Mouse (Mus musculus) kidney, adult 11 months (tissue): ENCODE data around the gene Nptx1.

Experiments used
- DNase-seq: peaks from one replicate; pipeline ENCODE4 v3.0.0; 2022

Gene Nptx1

GRCm38 (mm10) chr11:119521920-119522710, 25.4 kb downstream of the Nptx1 start:
- no peak for DNase-seq

DNA sequence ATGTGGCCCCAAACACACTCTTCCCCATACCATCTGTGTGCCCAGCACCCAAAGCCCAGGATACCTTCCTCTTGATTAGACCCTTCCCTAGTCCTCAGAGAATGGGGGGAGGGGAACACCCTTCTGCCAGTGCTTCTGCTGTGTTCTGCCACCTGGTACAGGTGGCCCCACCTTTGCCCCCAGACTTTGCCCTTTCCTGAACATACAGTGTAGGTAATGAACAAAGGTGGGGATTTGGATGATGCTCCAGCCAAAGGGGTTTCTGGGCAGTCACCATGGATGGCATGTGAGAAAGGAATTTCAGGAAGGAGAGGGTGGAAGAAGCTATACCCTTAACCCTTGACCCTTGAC, 26.9 kb downstream of the Nptx1 start:
- no peak for DNase-seq

- no peak for DNase-seq
Measured at GRCm38 (mm10) chr11:119520005-119520712, 27.4 kb downstream of the Nptx1 start.

DNA sequence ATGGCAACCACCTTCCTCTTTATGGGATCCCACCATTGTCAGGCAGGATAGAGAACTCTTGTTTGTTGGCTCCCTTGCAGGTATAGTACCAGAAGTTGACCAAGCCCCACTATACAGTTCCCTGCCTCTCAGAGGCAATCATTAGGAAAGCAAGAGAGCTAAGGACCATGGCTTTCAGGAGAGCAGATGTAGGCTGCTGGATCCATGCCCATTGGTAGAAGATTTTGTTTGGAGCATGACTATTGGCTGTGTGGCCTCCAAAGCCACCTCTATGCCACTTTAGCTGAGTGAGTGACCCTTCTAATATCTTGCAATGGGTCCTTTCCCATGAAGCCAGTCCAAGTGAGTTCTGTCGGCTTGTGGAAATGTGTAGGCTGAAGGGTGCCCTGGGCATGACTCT, 28.2 kb downstream of the Nptx1 start:
- no peak for DNase-seq

- DNase-seq = no peak
Measured at GRCm38 (mm10) chr11:119516677-119517361, 30.7 kb downstream of the Nptx1 start.

GRCm38 (mm10) chr11:119515823-119516676, 31.5 kb downstream of the Nptx1 start:
- no peak for DNase-seq

DNA sequence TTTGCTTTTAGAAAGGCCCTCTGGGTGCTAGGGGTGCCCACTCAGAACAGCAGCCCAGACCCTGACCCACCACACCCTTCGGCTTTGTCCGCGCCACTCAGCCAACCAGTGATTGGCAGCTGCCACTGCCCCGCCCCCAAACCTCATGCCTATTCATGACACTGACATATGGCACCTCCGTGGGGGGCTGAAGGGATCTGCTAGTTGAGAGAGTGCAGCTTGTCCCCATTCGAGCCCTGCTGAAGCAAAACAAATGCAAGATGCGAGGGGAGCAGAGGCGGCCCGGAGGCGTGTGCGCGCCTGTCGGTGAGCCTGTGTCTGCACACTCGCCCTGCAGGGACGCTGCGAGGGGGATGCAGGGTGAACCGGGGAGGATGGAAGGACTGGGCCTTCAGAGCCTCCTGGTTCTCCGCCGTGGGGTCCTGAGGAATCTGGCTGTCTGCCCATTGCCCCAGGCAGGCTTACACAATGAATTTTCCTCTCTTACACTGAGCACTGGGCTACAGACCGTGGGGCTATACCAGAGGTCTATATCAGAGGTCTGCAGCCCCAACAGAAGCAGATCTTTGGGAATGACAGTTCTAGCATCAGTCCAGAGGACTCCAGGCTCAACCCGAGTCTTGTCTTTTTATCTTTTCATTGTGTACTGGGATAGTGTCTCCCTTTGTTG, 32.5 kb downstream of the Nptx1 start:
- no peak for DNase-seq

DNA sequence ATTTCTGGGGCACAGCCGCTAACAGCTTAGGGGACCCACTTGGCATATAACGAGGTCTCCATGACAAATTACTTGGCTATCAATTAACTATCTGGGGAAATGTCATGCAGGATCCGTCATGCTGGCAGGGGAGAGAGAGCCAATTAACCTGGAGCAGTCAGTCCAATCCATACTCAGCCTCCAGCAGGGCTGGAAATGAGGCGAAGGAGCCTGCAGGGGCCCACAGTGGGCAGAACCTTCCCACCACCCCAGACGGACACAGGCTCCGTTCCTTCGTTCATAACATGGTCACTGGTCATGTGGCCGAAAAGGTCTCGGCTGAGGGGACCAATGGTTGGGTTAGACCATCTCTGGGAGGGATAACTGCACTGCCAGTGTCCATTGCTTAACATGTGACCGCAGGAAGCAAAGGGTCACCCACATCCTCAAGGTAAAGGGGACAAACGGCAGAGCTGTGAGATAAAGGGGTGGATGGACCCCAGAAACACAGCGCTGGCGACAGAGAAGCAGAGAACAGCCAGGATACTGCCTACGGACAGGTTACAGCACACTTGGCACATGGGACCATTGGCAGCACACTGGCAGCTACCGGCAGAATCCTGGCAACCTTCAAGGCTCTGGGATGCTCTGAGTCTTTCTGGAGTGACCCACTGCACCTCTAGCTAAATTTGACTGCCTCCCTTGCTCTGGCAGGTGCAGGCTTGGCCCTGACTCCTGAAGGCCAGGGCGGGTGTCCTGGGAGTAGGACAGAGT, 33.3 kb downstream of the Nptx1 start:
- DNase-seq = no peak

GRCm38 (mm10) chr11:119513038-119513659, 34.4 kb downstream of the Nptx1 start:
- no peak for DNase-seq

- DNase-seq = no peak
Measured at GRCm38 (mm10) chr11:119509165-119509776, 38.3 kb downstream of the Nptx1 start.

DNA sequence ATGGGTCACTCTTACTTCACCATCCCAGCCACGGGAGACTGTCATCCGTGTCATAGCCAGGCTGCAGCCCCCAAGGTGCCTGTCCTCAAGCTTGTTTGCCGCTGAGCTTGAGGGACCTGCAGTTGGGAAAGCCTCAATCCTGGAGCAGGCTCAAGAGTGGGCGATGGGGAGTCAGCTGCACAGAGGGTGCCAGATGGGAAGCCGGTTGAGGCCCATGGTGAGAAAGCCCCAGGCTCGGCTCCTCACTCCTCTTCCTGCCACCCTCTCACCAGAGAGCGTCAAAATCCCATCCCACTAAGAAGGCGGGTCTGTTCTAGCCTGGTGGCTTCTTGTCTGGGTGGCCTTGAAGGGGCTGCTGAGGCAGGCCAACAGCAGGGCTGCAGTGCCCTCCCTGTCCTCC, 39.8 kb downstream of the Nptx1 start:
- DNase-seq = no peak

DNA sequence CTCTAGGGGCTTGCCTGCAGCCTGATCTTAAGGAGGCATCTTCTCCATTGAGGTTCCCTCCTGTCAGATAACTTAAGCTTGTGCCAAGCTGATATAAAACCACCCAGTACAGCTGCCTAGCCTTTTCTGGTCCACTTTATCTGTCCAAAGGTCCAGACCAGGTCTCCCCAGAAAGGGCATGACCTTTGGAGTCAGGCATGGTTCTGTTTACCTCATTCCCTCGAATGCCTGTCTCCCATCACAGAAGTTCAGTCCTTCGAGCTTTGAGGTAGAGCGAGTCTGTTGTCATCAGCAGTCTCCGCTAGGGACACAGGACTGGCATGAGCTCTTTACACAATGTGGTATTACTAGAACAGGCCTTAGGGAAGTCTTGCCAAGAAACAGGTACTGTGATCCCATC, 41.2 kb downstream of the Nptx1 start:
- DNase-seq = no peak

- DNase-seq = peak; percentile 21
Measured at GRCm38 (mm10) chr11:119503675-119504074, 43.9 kb downstream of the Nptx1 start.

GRCm38 (mm10) chr11:119500011-119500410, 47.5 kb downstream of the Nptx1 start:
- DNase-seq = no peak

GRCm38 (mm10) chr11:119499297-119499696, 48.3 kb downstream of the Nptx1 start:
- no peak for DNase-seq

DNA sequence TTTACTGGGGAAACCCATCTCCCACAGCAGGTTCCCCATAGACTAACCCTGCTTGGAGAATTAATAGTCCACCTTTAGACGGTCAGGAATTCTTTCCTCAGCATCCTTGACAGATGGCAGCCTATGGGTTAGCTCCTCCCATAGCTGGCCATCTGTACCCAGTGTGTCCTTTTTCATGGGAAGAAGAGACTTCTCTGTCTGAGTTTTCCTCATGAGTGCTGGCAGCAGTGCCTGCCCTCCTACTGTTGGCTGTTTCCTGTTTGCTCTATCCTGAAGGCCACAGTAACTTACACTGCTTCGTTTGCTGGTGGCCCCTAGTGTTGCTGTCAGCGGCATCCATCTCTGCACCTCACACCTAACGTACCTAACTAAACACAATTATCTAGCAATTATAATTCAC, 50.1 kb downstream of the Nptx1 start:
- DNase-seq = no peak

GRCm38 (mm10) chr11:119496147-119496546, 51.4 kb downstream of the Nptx1 start:
- no peak for DNase-seq

GRCm38 (mm10) chr11:119493516-119493915, 54.0 kb downstream of the Nptx1 start:
- DNase-seq = no peak

DNA sequence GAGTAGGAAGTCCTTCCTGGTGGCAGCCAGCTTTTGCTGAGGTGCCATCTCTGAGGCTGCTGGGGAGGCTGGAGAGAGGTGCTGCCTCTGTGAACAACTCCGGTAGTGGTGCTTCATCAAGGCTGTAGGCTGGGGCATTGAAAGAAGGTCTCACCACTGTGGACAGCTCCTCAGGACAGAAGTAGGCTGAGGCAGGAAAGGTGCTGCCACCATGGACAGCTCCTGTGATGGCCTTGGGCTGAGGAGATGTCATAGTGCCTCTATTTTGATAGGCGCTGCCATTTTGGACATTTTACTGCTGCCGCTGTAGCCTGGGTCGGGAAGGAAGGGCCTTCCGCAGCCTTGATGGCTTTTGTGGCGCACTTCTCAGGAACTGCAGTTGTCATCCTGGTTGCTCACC, 54.7 kb downstream of the Nptx1 start:
- no peak for DNase-seq

DNA sequence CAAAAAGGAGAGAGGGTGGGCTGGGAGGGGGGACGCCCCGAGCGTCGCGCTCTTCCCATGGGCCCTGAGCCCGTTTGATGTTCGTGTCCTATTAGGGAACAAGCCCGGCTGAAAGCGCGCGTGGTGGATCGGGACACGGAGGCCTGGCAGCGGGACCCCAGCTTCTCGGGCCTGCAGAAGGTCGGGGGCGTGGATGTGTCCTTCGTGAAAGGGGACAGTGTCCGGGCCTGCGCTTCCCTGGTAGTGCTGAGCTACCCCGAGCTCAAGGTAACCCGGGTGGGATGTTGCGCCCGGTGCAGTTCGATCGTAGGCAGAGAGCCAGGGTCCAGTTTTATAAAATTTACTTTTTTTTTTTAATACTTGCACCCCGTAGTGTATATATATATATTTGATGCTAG, 55.9 kb downstream of the Nptx1 start:
- DNase-seq = no peak
